Mouse (Mus musculus) ES-Bruce4 (cell line): ENCODE measurements at regions not wholly inside any gene's neighbourhood (a gene's known extent, or its start where the extent isn't known, plus 50 kb on each side); places are given as distances from the start of the nearest gene placed in this dataset.

Experiments used
- H3K27ac ChIP-seq: 2 replicates; pipeline ENCODE4 v1.5.1; 2012; ENCODE audit warnings: low read length, inconsistent platforms; ENCODE audit not compliant: insufficient read depth
- H3K27me3 ChIP-seq: 2 replicates; pipeline ENCODE4 v1.6.1; 2012; ENCODE audit warnings: mild to moderate bottlenecking, low read length, inconsistent platforms; ENCODE audit not compliant: control insufficient read depth, poor library complexity, insufficient read depth, severe bottlenecking
- H3K36me3 ChIP-seq: 2 replicates; pipeline ENCODE4 v1.6.1; 2012; ENCODE audit warnings: inconsistent platforms, mild to moderate bottlenecking, low read length, moderate library complexity; ENCODE audit not compliant: control insufficient read depth, poor library complexity, insufficient read depth, severe bottlenecking
- H3K4me1 ChIP-seq: one replicate; pipeline ENCODE4 v1.8.1; 2011; ENCODE audit warnings: low read length; ENCODE audit not compliant: control insufficient read depth, insufficient read depth
- H3K4me3 ChIP-seq: 2 replicates; pipeline ENCODE4 v1.5.1; 2011; ENCODE audit warnings: low read depth, mild to moderate bottlenecking, low read length
- H3K9ac ChIP-seq: 2 replicates; pipeline ENCODE4 v1.6.1; 2012; ENCODE audit warnings: low read depth, mild to moderate bottlenecking, inconsistent platforms; ENCODE audit not compliant: poor library complexity, severe bottlenecking
- H3K9me3 ChIP-seq: replicated peaks from 2 replicates; pipeline ENCODE4 v1.6.1; 2012; ENCODE audit warnings: mild to moderate bottlenecking, low read length, inconsistent platforms; ENCODE audit not compliant: control insufficient read depth, poor library complexity, insufficient read depth, severe bottlenecking
- CTCF ChIP-seq: IDR thresholded peaks from one replicate; pipeline ENCODE4 v1.8.1; 2011; ENCODE audit warnings: low read depth, low read length
- EP300 ChIP-seq: IDR thresholded peaks from 2 replicates; pipeline ENCODE4 v1.6.1; 2011; ENCODE audit warnings: low read depth, low read length; ENCODE audit not compliant: insufficient read depth
- POLR2A ChIP-seq: IDR thresholded peaks from one replicate; pipeline ENCODE4 v1.8.1; 2011; ENCODE audit warnings: low read length; ENCODE audit not compliant: insufficient read depth

- Histone ChIP-seq H3K9ac (no peak overlapping the region), H3K27me3 (no peaks in the 10 kb centered on the region), H3K9me3 (no peaks in the 10 kb centered on the region), H3K4me3 (no peak overlapping the region), H3K36me3 (no peaks in the 10 kb centered on the region), H3K27ac (no peak overlapping the region), H3K4me1 (no peaks in the 10 kb centered on the region)
- TF ChIP-seq CTCF (no peak), EP300 (no peak), POLR2A (no peak)
Measured at GRCm38 (mm10) chr17:7643640-7644039, 183.5 kb downstream of the Fndc1 start.

- no peaks in the 10 kb centered on the region for H3K36me3 ChIP-seq
- H3K9ac ChIP-seq: no peak overlapping the region
- no peak overlapping the region for H3K27ac ChIP-seq
- no peak overlapping the region for H3K4me3 ChIP-seq
- no peak for TF ChIP-seq POLR2A
- no peak for TF ChIP-seq EP300
- TF ChIP-seq CTCF: no peak
- H3K27me3 ChIP-seq: no peaks in the 10 kb centered on the region
- H3K9me3 ChIP-seq: no peaks in the 10 kb centered on the region; the same call in 1 of the 2 replicates
- H3K4me1 ChIP-seq: no peaks in the 10 kb centered on the region
Measured at GRCm38 (mm10) chr17:7642442-7642887, 184.6 kb downstream of the Fndc1 start.

GRCm38 (mm10) chr17:7634291-7634664, 192.8 kb downstream of the Fndc1 start:
- Histone ChIP-seq H3K4me3 (no peak overlapping the region), H3K9ac (no peak overlapping the region), H3K36me3 (no peaks in the 10 kb centered on the region), H3K27ac (no peak overlapping the region), H3K4me1 (no peaks in the 10 kb centered on the region), H3K27me3 (no peaks in the 10 kb centered on the region; the same call in 1 of the 2 replicates), H3K9me3 (no peaks in the 10 kb centered on the region; the same call in 1 of the 2 replicates)
- TF ChIP-seq EP300: no peak
- no peak for TF ChIP-seq POLR2A
- no peak for TF ChIP-seq CTCF

GRCm38 (mm10) chr17:7633382-7634290, 193.5 kb downstream of the Fndc1 start:
- no peak overlapping the region for H3K4me3 ChIP-seq
- no peaks in the 10 kb centered on the region for H3K4me1 ChIP-seq
- TF ChIP-seq POLR2A: no peak
- H3K36me3 ChIP-seq: no peaks in the 10 kb centered on the region
- H3K27ac ChIP-seq: no peak overlapping the region
- no peaks in the 10 kb centered on the region; the same call in 1 of the 2 replicates for H3K27me3 ChIP-seq
- H3K9ac ChIP-seq: no peak overlapping the region
- no peaks in the 10 kb centered on the region; the same call in 1 of the 2 replicates for H3K9me3 ChIP-seq

GRCm38 (mm10) chr17:7625746-7626145, 201.4 kb downstream of the Fndc1 start:
- H3K27ac ChIP-seq: no peak overlapping the region
- no peak overlapping the region for H3K9ac ChIP-seq
- no peaks in the 10 kb centered on the region for H3K9me3 ChIP-seq
- no peaks in the 10 kb centered on the region for H3K36me3 ChIP-seq
- H3K4me3 ChIP-seq: no peak overlapping the region
- no peaks in the 10 kb centered on the region for H3K4me1 ChIP-seq
- H3K27me3 ChIP-seq: no peaks in the 10 kb centered on the region
- no peak for TF ChIP-seq POLR2A
- no peak for TF ChIP-seq EP300
- TF ChIP-seq CTCF: no peak

GRCm38 (mm10) chr17:7623392-7623791, 203.7 kb downstream of the Fndc1 start:
- Histone ChIP-seq H3K4me1 (no peaks in the 10 kb centered on the region), H3K4me3 (no peak overlapping the region), H3K27me3 (no peaks in the 10 kb centered on the region), H3K36me3 (no peaks in the 10 kb centered on the region), H3K27ac (no peak overlapping the region), H3K9me3 (no peaks in the 10 kb centered on the region), H3K9ac (no peak overlapping the region)
- no peak for TF ChIP-seq CTCF
- TF ChIP-seq POLR2A: no peak
- TF ChIP-seq EP300: no peak
